Mouse (Mus musculus) cerebellum, adult 2 months (tissue): ENCODE results near the gene Tmem72.

ENCODE experiments used
- CTCF ChIP-seq: fragments of 200-500 bp; IDR thresholded peaks from 2 replicates; pipeline ENCODE4 v1.5.1; 2011; ENCODE audit warnings: low read depth, mild to moderate bottlenecking, control low read depth, low read length, moderate library complexity, borderline replicate concordance; ENCODE audit not compliant: insufficient read depth
- POLR2A ChIP-seq: fragments of 200-500 bp; IDR thresholded peaks from 2 replicates; pipeline ENCODE4 v1.6.1; 2011; ENCODE audit warnings: low read length, control low read depth, borderline replicate concordance; ENCODE audit not compliant: insufficient read depth

DNA sequence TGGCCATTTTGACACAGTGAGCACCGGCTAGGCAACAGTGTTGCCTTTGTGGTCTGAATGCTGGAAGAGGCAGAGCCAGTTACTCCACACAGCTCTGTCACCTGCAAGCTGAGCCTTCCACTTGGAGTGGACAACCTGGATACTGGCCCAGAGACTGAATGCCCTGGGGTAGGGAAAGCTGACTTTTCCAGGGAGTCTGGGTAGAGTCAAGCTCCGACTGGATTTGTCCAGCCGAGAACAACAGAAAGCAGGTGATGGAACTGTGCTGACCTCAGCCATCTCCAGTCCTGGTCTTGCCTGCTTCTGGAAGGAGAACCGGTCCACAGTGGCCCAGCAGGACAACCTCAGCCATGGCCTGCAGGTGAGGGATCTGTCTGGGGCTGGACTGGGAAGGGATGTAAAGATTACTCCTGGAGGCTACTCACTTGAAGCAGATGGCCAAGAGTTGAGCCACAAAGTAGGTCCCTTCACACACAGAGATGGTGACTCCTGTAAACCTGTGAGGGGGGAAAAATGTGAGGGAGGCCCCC lies 18.8 kb downstream of the Tmem72 start:
- TF ChIP-seq CTCF: no peak
- TF ChIP-seq POLR2A: no peak
